Mouse (Mus musculus): Measurements from ENCODE around the gene Nlgn1.
"Not testable (repeated sequence)": the region's sequence is repeated elsewhere in the genome, so short reads cannot be mapped to it uniquely, and the experiment has no call there.

Gene Nlgn1

GRCm38 (mm10) chr3:25645895-25646691 is 686.2 kb downstream of the Nlgn1 start:
- ATAC-seq (ENCODE audit: low TSS enrichment), result no peak

GRCm38 (mm10) chr3:25629198-25629597 is 703.1 kb downstream of the Nlgn1 start:
- no peak for ATAC-seq (ENCODE audit: low TSS enrichment)

DNA sequence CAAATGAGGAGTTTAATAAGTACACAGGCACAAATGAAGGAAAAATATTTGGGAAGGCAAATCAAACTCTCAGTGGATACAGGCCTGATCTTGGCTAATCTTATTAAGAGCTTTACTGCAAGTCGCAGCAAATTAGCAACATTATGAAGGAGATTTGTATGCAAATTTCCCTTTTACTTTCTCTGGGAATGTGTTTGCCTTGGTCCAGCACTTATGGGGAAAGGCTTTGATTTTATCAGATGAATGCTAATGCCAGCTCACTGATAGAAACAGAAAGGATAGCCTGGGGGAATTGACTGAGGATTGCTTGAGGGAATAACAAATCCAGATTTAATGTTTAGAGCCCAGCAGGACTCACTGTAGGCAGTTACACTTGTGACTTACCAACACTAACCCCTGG is 725.7 kb downstream of the Nlgn1 start:
- no peak for ATAC-seq (ENCODE audit: low TSS enrichment)

- ATAC-seq (ENCODE audit: low TSS enrichment), result peak; percentile 47
Measured at GRCm38 (mm10) chr3:25597513-25597912, 734.7 kb downstream of the Nlgn1 start.

GRCm38 (mm10) chr3:25575526-25575925 is 756.7 kb downstream of the Nlgn1 start:
- ATAC-seq (ENCODE audit: low TSS enrichment), result 0 out of 2 replicates have a peak, but pooled peaks have one; percentile 15

GRCm38 (mm10) chr3:25574840-25575239 is 757.4 kb downstream of the Nlgn1 start:
- ATAC-seq (ENCODE audit: low TSS enrichment), result peak; percentile 75

DNA sequence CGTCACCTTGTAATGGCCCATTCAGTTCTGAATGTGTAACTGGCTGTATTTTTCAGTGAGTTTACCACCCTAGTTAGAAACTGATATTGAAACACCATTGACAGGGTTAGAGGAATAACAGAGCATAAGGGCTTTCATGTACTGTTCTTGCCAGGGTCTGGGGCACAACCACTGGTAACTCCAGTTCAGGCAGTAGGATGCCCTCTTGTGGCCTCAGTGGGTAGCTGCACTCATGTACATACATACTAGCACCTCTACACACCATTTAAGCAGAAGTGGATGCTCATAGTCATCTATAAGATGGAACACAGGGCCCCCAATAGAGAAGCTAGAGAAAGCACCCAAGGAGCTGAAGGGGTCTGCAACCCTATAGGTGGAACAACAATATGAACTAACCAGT is 773.7 kb downstream of the Nlgn1 start:
- ATAC-seq (ENCODE audit: low TSS enrichment), result not testable (repeated sequence)

- not testable (repeated sequence) for ATAC-seq (ENCODE audit: low TSS enrichment)
Measured at GRCm38 (mm10) chr3:25549097-25549496, 783.2 kb downstream of the Nlgn1 start.

DNA sequence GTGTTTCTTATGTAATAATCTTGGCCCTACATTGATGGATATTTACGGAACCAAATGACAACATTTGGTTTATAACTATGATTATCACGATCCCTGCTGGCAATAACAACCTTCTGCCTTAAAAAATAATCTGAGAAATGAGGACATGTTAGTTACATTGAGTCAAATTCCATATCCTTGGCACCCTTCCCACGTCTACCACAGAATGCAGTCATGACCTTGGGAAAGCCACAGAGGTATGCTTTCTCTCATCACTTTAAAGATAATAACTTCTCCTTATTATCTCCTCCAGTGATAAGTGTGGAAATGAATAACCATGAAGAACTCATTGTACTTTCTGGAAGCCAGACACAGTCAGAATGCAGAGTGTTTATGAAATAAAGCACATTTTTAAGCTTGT is 808.0 kb downstream of the Nlgn1 start:
- not testable (repeated sequence) for ATAC-seq (ENCODE audit: low TSS enrichment)

DNA sequence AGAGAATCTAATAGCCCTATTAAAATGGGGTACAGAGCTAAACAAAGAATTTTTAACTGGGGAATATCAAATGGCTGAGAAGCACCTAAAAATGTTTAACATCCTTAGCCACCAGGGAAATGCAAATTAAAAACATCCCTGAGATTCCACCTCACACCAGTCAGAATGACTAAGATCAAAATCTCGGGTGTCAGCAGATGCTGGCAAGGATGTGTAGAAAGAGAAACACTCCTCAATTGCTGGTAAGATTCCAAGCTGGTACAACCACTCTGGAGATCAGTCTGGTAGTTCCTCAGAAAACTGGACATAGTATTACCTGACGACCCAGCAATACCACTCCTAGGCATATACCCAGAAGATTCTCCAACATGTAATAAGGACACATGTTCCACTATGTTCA is 869.2 kb downstream of the Nlgn1 start:
- no peak for ATAC-seq (ENCODE audit: low TSS enrichment)

GRCm38 (mm10) chr3:25456250-25456860 is 875.9 kb downstream of the Nlgn1 start:
- no peak for ATAC-seq (ENCODE audit: low TSS enrichment)

DNA sequence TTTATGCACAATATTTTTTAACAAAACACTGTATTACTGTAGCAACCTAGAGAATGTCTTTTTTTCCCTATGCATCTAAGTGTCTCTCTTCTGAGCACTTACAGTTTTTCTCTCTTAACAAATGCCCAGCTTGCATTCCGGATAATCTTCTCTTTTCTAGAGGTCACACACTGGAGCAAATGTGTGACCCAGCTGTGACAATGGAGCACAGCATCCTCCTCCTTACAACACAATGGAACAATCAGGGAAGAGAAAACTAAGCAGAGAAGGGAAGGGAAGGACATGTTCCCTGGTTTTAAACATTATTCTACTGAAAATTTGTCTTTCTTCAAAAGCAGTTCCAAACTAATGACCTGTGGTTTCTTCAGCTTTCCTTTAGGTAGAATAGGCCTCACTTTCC is 879.9 kb downstream of the Nlgn1 start:
- no peak for ATAC-seq (ENCODE audit: low TSS enrichment)

GRCm38 (mm10) chr3:25450471-25450870 is 881.8 kb downstream of the Nlgn1 start:
- no peak for ATAC-seq (ENCODE audit: low TSS enrichment)

GRCm38 (mm10) chr3:25449356-25449755 is 882.9 kb downstream of the Nlgn1 start:
- ATAC-seq (ENCODE audit: low TSS enrichment), result no peak

GRCm38 (mm10) chr3:25447181-25447580 is 885.1 kb downstream of the Nlgn1 start:
- peak; percentile 94 for ATAC-seq (ENCODE audit: low TSS enrichment)

DNA sequence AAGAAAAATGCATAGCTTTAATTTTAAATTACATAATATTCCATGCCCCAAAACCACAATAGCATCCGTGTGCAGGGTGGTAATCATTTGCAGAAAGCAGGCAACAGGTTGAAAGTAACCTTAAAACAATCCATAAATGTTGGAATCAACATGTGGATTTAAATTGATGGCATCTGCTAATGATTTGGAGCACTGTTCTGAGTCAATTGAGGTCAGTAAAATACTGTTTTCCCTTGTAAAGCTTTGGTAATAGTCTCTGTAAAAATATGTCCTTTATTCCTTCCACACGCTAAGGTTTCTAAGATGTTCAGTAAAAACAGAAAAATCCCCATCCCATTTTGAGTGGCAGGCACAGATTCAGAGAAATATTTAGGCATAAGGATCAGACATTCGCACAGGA is 888.6 kb downstream of the Nlgn1 start:
- ATAC-seq (ENCODE audit: low TSS enrichment), result no peak

GRCm38 (mm10) chr3:25442617-25443016 is 889.6 kb downstream of the Nlgn1 start:
- ATAC-seq (ENCODE audit: low TSS enrichment), result no peak

GRCm38 (mm10) chr3:25426931-25427330 is 905.3 kb downstream of the Nlgn1 start:
- peak; percentile 95 for ATAC-seq (ENCODE audit: low TSS enrichment)

- no peak for ATAC-seq (ENCODE audit: low TSS enrichment)
Measured at GRCm38 (mm10) chr3:25412003-25412402, 920.3 kb downstream of the Nlgn1 start.
